Mouse (Mus musculus) urinary bladder, postnatal 36 days (tissue): ENCODE results near the gene Mtr.

Experiments
- DNase-seq, 2 experiments: peaks; one replicate each; pipeline ENCODE4 v3.0.0; 2022; ENCODE audit warnings: low spot score in 2 of 2, mixed read lengths in 1 of 2

The Mtr gene

GRCm38 (mm10) chr13:12243991-12244390 lies 13.9 kb downstream of the Mtr start:
- DNase-seq = no peak

GRCm38 (mm10) chr13:12232141-12232540 lies 25.8 kb downstream of the Mtr start:
- DNase-seq = no peak

- no peak for DNase-seq
Measured at GRCm38 (mm10) chr13:12228248-12228647, 29.7 kb downstream of the Mtr start.

DNA sequence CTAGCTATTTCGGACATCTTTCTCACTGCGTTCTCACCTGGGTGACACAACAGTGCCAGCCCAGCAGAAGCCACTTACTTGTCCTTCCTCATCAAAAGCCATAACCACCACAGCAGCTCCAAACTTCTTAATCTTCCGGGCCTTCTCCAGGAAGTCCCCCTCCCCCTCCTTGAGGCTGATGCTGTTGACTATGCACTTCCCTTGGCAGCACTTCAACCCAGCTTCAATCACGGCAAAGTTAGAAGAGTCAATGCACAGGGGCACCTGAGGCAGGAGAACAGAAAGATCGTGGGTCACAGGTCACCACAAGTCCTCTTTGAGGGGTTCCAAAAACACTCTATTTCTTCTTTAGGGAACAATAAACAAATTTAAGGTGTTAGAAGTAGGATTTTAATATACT lies 30.3 kb downstream of the Mtr start:
- no peak for DNase-seq

DNA sequence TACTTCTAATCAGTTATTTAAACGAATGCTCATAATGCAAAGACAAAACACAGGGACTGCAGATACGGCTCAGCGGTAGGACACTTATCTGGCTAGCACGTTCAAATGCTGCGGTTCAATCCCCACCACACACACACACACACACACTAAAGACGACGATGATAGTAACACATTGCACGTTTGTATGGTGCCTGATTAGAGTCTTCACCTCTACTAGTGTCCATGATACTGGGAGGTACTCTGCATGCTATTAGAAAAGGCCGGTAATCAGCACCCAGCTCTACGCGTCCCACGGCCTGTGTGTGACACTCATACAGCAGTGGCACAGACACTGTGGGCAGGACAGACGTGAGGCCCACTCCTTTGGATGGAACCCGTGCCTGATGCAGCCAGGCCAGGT lies 39.3 kb downstream of the Mtr start:
- DNase-seq = no peak

- DNase-seq = no peak
Measured at GRCm38 (mm10) chr13:12214922-12215321, 43.0 kb downstream of the Mtr start.

DNA sequence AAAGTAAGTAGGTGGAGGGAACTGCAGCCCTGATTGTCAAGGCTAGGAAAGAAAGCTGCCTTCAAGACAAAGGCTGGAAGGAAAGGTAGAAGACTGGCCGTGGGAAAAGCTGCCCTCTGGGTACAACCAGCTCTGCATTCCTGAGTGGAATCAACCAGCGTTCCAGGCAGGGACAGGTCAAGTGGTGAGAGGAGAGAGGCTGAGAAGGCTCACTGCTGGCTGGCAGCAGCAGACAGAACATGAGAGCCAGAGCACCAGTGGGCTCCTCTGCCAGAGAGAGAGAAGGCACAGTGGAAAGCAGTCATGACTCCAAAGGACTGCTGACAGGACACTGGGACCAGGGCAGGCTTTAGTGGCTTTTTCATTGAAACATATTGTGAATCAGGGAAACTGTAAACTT lies 46.9 kb downstream of the Mtr start:
- no peak for DNase-seq

- DNase-seq = peak; percentile 8 to 16
Measured at GRCm38 (mm10) chr13:12210023-12210762, 47.7 kb downstream of the Mtr start.

DNA sequence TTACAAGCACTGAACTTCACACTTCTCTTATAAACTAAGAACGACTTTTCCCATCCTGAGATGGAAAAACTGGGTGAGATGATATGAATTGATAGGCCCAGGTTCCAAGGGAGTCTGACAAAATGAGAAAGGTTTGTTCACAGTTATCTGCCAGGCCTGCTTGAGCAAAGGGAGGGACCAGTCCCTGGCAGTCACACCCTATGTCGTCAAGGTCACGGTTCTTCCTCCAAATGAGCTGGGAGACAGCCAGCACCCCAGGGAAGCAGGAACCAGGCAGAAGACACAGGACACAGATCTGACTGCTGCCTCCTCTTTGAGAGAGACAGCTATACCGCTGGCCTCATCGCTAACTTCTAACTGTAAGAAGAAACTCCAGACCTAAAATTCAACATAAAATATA lies 57.5 kb downstream of the Mtr start:
- DNase-seq = no peak

- DNase-seq = no peak
Measured at GRCm38 (mm10) chr13:12198486-12198885, 59.4 kb downstream of the Mtr start.

DNA sequence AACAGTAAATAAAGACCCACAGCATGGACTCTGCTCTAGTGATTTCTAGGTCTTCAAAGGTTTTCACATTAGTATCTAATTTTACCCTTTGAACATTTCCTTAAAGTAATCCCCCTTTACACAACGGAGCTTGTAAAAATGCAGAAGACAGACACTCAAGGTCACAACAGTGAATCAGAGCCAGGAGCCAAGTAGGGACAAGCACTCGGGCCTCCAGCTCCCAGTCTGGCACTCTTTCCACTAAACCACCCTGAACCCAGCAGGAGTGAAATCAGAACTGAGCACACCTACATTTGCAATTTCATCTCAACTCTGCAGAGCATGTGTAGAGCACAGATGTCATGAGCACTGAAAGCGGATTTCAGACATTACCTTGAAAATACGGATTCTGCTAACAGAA lies 61.1 kb downstream of the Mtr start:
- no peak for DNase-seq

GRCm38 (mm10) chr13:12196012-12196411 lies 61.9 kb downstream of the Mtr start:
- no peak for DNase-seq

DNA sequence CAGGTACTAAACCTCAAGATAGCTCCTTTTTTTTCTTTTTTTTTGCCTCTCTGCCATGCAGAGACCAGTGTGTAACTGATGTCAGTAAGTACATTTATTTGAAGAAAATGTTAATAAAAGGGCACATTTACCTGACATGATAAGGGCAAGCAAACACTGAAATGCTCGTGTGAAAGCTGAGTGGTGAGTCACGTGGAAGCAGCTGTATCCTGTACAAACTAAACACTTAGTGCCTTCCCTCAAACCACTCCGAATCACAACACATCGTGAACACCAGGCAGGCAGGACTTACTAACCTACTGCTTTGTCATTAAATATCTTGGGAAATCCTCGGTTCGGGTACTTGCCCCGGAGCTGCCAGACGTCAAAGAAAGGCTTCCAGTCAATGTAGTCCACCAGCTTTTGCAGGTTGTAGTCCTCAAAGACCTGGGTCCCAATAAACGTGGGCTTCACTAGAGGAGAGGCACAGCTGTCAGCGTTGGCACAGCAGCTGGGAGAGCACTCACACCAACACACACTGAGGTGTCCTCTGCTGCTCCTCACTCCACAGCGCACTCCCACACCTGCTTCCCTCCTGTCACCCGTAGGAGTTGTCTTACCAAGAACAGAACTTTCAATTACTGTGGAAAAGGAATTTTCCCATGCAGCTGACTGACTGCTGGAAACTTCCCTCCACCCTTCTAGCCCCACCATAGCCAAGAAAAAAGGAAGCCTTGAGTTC lies 62.8 kb downstream of the Mtr start:
- no peak for DNase-seq

DNA sequence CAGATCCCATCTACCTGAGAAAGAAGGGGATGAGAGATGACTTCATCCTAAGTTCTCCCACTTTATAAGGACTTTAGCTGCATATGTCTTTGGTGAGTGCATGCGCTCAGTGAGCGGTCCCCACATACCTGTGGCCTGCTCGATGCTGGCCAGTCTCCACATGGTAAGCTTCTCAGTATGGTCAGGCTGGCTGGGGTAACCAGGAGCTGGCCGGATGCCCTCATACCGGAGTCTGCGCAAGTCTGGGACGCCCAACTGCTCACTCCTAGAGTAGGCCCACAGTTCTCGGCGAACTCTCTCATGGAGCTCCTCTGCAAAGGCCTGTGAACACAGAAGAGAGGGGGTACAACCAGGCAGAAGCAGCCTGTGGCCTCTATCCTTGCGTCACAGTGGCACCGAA lies 68.7 kb downstream of the Mtr start:
- no peak for DNase-seq

GRCm38 (mm10) chr13:12188804-12189203 lies 69.1 kb downstream of the Mtr start:
- no peak for DNase-seq

DNA sequence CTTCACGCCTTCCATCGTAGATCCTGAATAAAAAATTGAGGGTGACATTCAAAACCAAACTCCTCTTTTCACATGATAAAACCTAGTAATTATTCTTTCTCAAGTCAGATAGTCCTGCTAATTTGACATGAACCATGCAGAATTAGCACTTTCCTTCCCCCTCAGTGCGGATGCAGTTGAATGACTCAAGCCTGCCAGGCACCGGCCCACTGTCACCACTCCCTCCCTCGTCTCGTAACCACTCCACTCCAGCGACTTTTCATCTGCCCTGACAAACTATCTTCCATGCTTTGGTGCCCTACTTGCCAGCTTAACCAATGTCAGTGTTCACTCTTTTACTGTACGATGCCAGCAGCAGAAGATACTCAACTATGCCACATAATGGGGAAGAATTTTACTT lies 78.4 kb downstream of the Mtr start:
- no peak for DNase-seq

DNA sequence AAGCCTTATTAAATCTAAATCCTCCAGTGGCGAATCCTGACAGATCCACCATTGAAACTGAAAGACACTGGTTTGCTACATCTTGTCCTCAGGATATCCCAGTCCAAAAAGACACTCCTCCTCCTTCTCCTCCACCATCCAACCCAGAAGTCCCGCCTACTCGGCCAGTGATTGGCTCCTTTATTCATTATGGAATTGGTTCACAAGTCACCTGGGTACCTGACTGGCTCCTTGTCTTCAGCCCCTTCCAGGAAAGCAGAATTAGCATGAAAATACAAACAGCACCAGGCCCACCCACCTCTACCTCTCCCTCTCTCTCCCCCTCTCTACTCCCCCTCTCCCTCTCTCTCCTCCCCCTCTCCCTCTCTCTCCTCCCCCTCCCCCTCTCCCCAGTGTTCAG lies 81.2 kb downstream of the Mtr start:
- no peak for DNase-seq

DNA sequence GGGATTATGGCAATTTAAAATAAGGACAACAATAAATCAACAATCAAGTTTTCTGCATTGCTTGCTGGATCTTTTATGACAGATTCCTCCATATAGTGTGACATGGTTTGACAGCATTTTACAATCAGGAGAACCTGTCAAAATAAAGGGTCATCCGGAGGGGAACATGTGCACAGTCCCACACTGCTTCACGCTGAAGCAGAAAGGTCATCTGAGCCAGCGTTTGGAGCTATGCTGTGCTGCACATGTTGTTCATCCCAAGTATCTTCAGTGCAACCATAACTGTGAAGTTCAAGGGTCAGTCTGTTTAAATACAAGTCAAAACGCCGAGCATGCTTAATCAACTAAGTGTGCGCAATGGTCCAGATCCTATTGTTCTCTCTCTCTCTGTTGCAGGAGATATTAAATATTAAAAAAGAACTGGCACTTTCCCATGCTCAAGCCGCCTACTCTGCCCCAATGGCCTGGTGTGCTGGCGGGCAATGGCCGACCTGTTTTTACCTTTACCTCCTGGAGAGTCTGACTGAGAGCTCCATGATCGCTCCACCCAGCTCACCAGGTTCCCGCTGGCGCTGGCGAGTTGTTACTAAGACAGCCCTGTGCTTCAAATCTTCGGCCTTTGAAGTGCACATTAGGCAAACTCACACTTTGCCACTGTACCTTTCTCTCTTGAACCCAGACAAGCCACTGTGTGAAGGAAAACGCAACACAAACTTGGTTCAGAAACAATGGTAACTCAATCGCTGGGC lies 81.8 kb downstream of the Mtr start:
- DNase-seq = no peak

DNA sequence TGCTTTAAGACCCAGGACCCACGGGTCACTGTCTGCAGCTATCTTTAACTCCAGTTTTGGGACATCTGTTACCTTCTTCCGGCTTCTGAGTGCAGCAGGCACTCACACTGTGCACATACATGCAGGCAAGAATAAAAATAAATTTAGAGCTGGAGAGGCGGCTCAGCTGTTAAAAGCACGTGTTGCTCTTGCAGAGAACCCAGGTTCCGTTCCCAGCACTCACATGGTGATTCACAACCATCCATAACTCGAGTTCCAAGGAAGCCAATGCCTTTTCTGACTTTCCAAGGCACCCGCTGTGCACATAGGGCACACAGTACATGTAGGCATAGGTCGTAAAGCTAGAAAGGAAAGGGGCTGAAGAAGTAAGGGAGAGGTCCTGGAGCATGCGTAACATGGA lies 90.6 kb downstream of the Mtr start:
- no peak for DNase-seq

DNA sequence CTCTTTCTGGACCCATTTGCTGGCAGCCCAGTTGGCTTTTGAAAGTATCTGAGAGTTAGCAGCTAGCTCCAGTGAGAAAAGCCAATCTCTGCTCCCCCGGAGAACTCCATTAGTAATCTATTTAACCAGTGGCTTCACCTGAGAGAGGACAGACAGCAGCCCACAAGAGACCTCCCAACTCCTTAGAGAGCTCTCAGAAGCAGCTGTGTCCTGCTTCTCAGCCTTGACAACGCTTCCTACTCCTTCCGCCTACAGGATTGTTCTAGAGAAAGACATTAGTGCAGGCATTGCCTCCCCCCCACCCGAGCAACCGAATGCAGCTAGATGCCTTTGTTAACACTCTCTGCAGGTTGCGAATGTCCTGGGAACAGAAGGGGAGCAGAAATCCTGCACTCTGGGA lies 91.5 kb downstream of the Mtr start:
- no peak for DNase-seq

DNA sequence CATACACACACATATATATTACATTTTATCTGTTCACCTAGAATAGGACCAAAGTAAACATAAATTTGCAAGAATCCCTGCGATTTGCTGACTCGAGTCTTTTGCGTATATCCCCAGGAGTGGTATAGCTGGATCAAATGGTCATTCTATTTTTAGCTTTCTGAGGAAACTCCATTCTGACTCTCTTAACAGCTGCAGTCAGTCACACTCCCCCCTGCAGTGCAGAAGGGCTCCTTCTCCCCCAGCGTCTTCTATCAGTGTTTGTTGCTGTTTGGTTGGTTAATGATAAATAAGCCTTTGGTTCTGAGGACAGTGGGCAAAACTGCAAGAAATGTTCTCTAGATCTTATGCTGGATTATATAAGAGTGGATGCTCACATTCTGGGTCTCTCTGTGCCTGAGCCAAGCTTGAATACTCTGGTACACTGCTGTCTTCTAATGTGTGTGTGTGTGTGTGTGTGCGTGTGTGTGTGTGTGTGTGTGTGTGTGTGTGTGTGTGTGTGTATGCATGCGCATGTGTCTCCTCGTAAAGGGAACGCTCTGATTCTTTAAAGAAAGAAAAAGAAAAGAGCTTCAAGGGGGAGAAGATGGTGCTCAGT lies 92.4 kb downstream of the Mtr start:
- no peak for DNase-seq

GRCm38 (mm10) chr13:12162457-12162856 lies 95.5 kb downstream of the Mtr start:
- DNase-seq = no peak
